Mouse (Mus musculus): ENCODE results near the gene Pip5kl1.

The Pip5kl1 gene

GRCm38 (mm10) chr2:32585149-32585714 is 10.6 kb downstream of the Pip5kl1 start:
- no peak for DNase-seq (ENCODE audit: low spot score)

- peak; percentile 87 for DNase-seq (ENCODE audit: low spot score)
Measured at GRCm38 (mm10) chr2:32586871-32587351, 12.3 kb downstream of the Pip5kl1 start, which contains the start of gene St6galnac4. St6galnac4 (plus strand) TSS chr2:32587095.

GRCm38 (mm10) chr2:32587731-32588321 is 13.2 kb downstream of the Pip5kl1 start:
- DNase-seq (ENCODE audit: low spot score) = no peak

- no peak for DNase-seq (ENCODE audit: low spot score)
Measured at GRCm38 (mm10) chr2:32589213-32589795, 14.7 kb downstream of the Pip5kl1 start.

GRCm38 (mm10) chr2:32590224-32590623 is 15.6 kb downstream of the Pip5kl1 start:
- DNase-seq (ENCODE audit: low spot score) = no peak

GRCm38 (mm10) chr2:32591249-32591648 is 16.7 kb downstream of the Pip5kl1 start:
- no peak for DNase-seq (ENCODE audit: low spot score)

- no peak for DNase-seq (ENCODE audit: low spot score)
Measured at GRCm38 (mm10) chr2:32596725-32597124, 22.1 kb downstream of the Pip5kl1 start.

GRCm38 (mm10) chr2:32597248-32597647 is 22.7 kb downstream of the Pip5kl1 start:
- no peak for DNase-seq (ENCODE audit: low spot score)

- no peak for DNase-seq (ENCODE audit: low spot score)
Measured at GRCm38 (mm10) chr2:32597699-32598098, 23.1 kb downstream of the Pip5kl1 start.

GRCm38 (mm10) chr2:32598506-32598905 is 23.9 kb downstream of the Pip5kl1 start:
- no peak for DNase-seq (ENCODE audit: low spot score)

GRCm38 (mm10) chr2:32599409-32599808 is 24.8 kb downstream of the Pip5kl1 start, which contains the start of gene St6galnac6:
St6galnac6 (plus strand) TSS chr2:32599709.
- DNase-seq (ENCODE audit: low spot score) = no peak

GRCm38 (mm10) chr2:32601417-32602065 is 26.9 kb downstream of the Pip5kl1 start:
- no peak for DNase-seq (ENCODE audit: low spot score)

GRCm38 (mm10) chr2:32602600-32603054 is 28.0 kb downstream of the Pip5kl1 start:
- DNase-seq (ENCODE audit: low spot score) = peak; percentile 82

GRCm38 (mm10) chr2:32604631-32605030 is 30.0 kb downstream of the Pip5kl1 start:
- no peak for DNase-seq (ENCODE audit: low spot score)

- peak; percentile 82 for DNase-seq (ENCODE audit: low spot score)
Measured at GRCm38 (mm10) chr2:32606161-32607142, 31.9 kb downstream of the Pip5kl1 start.

- DNase-seq (ENCODE audit: low spot score) = peak; percentile 52
Measured at GRCm38 (mm10) chr2:32607262-32607947, 32.8 kb downstream of the Pip5kl1 start.

- DNase-seq (ENCODE audit: low spot score) = peak; percentile 78
Measured at GRCm38 (mm10) chr2:32608141-32608777, 33.7 kb downstream of the Pip5kl1 start.

- peak; percentile 60 for DNase-seq (ENCODE audit: low spot score)
Measured at GRCm38 (mm10) chr2:32608778-32609435, 34.3 kb downstream of the Pip5kl1 start.

- no peak for DNase-seq (ENCODE audit: low spot score)
Measured at GRCm38 (mm10) chr2:32610610-32611229, 36.1 kb downstream of the Pip5kl1 start.

Data from testis, postnatal 14 days (tissue).